Mouse (Mus musculus): ENCODE results near the gene Pex10.

GRCm38 (mm10) chr4:155068357-155068972 is 1.6 kb downstream of the Pex10 start:
- TF ChIP-seq TAL1 (IDR thresholded peaks at IDR 0.05; ENCODE audit: low read length) (no peak), GATA1 (IDR thresholded peaks at IDR 0.05; ENCODE audit: low read length) (no peak)

Measured in erythroblast, embryonic 14.5 days (primary cell).